Mouse (Mus musculus): Measurements from ENCODE around the gene Serpind1.

DNA sequence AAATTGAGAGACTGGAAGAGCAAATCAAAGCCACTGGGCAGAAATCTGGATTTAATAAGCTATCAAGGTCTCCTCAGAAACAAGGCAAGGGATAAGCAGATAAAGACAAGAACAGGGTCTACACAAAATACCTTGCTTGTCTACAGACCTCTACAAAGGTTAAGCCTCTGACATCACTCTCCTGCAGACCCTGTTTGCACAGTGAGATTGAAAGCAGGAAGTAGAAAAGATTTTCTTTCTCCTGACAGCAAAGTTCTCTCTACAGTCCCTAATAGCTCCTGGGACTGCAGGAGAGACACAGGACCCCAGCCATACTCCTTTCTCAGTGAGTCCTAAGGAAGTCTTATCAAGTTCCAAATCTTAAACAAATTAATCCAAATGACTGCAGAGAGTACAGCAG lies 3.4 kb downstream of the Serpind1 start:
- TF ChIP-seq CTCF (IDR thresholded peaks at IDR 0.05) (no peak), EP300 (IDR thresholded peaks at IDR 0.05) (no peak)

Measured in lung, postnatal 0 days (tissue).